Mouse (Mus musculus): Measurements from ENCODE around the gene Crhr2. TPM values are rescaled to one million over a fixed set of nuclear protein-coding genes. Genes with fewer than 3 reads are reported as not detected.

The Crhr2 gene
- polyA plus RNA-seq (2012; rRNA removed), result 0.53 and 1.00 TPM in 2 replicates

GRCm38 (mm10) chr6:55132794-55133193, at the start of gene Crhr2:
Crhr2 (minus strand) TSS chr6:55133016.

DNA sequence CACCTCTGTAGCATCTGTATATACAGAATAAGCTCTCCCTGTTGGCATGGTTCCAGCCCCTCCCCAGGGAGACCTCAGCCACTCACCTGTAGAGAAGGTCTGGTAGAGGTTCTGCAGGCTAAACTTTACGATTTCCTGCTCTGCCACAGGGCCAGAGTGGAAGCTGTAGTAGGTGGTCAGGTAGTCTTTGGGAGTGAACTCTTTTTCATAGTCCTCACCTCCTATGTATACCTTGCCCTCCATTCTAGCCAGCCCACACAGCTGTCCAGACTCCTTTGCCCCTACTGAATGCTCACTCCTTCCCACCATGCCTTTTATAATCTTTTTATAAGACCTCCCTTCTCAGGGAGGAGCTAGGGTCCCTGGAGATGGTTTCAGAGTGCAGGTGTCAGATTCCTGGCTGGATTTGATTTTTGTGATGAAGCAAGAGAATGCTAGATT, 41.9 kb upstream of the Crhr2 start, which contains the start of gene Inmt:
Gene Inmt (minus strand): TSS at position 303 of the 441 bp plus-strand sequence.

Other genes with a start within 250 kb of the Crhr2 start
- 43.0 and 55.6 TPM in 2 replicates for gene Nod1, start 160.4 kb downstream of the Crhr2 start, polyA plus RNA-seq (2012; rRNA removed)
- gene Ggct, start 140.1 kb downstream of the Crhr2 start, polyA plus RNA-seq (2012; rRNA removed), result 4.8 and 5.7 TPM in 2 replicates
- gene Gars, start 95.0 kb downstream of the Crhr2 start, polyA plus RNA-seq (2012; rRNA removed), result 30.3 and 56.2 TPM in 2 replicates
- 8.7 and 8.9 TPM in 2 replicates for gene Inmt, start 42.0 kb upstream of the Crhr2 start, polyA plus RNA-seq (2012; rRNA removed)
- 14.9 and 17.7 TPM in 2 replicates for gene Mindy4, start 70.4 kb upstream of the Crhr2 start, polyA plus RNA-seq (2012; rRNA removed)
- gene Aqp1, start 203.4 kb upstream of the Crhr2 start, polyA plus RNA-seq (2012; rRNA removed), result 212 and 225 TPM in 2 replicates
- not detected in 2 replicates for gene Ghrhr, start 243.3 kb upstream of the Crhr2 start, polyA plus RNA-seq (2012; rRNA removed)